Mouse (Mus musculus): ENCODE results near the gene Ccnt2.

Ccnt2 gene

DNA sequence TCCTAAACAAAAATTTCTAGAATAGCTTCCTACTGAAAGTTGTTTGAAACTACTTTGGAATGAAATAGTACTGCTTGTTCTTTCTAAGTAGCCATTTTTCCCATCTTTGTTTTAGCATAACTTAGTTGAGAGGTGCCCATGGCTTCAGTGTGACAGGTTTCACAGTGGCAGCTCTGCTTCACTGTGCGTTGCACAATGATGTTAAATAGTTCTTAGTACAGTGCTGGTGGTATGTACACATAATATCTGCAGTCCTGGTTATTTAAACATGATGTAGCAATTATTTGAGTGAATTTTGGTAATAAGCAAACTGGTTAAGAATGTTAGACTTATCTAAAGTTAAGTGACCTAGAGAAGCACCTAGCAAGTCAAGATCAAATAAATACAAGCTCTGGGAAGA lies 19.5 kb downstream of the Ccnt2 start:
- DNase-seq (ENCODE audit: low spot score in 2 of 2), result no peak

- no peak for DNase-seq (ENCODE audit: low spot score in 2 of 2)
These were observed 21.3 kb downstream of the Ccnt2 start for GRCm38 (mm10) chr1:127795087-127795769.

DNA sequence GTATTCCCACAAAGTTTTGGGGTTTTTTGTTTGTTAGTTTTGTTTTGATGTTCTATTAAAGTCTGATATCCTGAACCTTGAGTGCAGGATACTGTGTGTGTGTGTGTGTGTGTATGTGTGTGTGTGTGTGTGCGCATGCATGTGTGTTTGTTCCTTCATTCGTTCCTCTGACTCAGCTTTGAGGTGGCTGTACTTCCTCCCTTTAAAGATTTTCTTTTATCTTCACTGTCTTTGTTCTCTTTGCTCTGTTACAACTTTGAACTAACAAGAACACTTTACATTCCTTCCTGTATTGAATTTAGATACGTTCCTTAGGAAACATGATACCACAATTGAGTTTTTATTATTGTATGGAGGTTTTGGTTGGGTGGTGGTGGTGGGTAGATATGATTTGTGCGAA lies 22.4 kb downstream of the Ccnt2 start:
- DNase-seq (ENCODE audit: low spot score in 2 of 2), result peak in 1 of 2 experiments; percentile 9

DNA sequence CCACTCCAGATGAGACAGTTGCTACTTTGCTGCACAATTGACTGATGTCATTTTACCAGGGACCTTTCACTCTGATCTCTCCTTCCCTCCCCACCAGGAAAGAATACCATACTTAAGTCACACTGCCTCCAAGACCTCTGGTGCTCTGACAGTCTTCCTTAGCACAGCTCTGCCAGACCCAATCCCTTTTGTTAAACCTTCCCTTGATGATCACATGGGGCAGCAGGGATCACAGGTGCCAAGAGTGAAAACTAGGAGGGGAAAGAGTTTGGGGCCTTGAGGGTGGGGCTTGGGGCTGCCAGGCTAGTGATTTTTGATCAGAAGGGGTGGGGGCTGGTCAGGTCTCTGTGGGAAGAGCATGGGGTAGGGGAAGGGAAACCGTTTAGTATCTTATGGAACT lies 22.8 kb downstream of the Ccnt2 start:
- no peak for DNase-seq (ENCODE audit: low spot score in 2 of 2)

DNA sequence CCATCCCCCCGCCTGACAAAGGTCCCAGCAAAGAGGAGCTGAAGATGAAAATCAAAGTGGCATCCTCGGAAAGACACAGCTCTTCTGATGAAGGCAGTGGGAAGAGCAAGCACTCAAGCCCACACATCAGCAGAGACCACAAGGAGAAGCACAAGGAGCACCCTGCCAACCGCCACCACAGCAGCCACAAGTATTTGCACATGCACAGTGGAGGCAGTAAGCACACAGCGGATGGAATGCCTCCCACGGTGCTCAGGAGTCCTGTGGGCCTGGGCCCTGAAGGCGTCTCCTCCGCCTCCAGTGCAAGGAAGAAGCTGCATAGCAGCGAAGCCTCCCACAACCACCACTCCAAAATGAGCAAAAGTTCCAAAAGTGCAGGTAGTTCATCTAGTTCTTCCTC lies 29.0 kb downstream of the Ccnt2 start:
- no peak for DNase-seq (ENCODE audit: low spot score in 2 of 2)

DNA sequence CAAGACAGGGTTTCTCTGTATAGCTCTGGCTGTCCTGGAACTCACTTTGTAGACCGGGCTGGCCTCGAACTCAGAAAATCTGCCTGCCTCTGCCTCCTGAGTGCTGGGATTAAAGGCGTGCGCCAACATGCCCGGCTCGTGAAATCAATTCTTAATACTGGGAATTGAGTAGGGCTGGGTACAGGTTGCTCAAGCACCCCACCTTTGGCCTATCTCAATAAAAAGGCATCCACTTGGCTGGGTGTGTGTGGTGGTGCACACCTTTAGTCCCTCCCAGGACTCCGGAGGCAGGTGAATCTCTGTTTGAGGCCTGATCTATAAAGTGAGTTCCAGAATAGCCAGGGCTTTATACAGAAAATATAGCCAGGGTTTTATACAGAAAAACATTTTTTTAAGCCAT lies 34.7 kb downstream of the Ccnt2 start:
- no peak for DNase-seq (ENCODE audit: low spot score in 2 of 2)

GRCm38 (mm10) chr1:127812929-127813328 lies 39.0 kb downstream of the Ccnt2 start:
- DNase-seq (ENCODE audit: low spot score in 2 of 2), result no peak

DNA sequence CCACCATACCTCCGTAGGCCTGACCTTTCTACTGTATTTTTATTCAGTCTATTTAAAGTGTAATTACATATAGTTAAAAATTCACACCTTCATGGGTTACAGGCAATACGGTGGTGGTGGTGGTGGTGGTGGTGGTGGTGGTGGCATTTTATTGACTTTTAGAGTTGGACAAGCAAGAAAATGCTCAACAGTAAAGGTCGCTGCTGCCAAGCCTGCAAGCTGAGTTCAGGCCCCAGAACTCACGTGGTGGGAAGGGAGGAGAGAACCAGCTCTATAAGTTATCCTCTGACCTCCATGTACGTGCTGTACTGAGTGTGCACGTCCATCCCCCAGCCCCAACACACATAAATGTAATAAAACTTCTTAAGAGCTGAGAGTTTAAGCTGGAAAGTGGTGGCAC lies 42.4 kb downstream of the Ccnt2 start:
- DNase-seq (ENCODE audit: low spot score in 2 of 2), result no peak

GRCm38 (mm10) chr1:127827325-127827724 lies 53.4 kb downstream of the Ccnt2 start:
- peak; percentile 11 to 43 for DNase-seq (ENCODE audit: low spot score in 2 of 2)

DNA sequence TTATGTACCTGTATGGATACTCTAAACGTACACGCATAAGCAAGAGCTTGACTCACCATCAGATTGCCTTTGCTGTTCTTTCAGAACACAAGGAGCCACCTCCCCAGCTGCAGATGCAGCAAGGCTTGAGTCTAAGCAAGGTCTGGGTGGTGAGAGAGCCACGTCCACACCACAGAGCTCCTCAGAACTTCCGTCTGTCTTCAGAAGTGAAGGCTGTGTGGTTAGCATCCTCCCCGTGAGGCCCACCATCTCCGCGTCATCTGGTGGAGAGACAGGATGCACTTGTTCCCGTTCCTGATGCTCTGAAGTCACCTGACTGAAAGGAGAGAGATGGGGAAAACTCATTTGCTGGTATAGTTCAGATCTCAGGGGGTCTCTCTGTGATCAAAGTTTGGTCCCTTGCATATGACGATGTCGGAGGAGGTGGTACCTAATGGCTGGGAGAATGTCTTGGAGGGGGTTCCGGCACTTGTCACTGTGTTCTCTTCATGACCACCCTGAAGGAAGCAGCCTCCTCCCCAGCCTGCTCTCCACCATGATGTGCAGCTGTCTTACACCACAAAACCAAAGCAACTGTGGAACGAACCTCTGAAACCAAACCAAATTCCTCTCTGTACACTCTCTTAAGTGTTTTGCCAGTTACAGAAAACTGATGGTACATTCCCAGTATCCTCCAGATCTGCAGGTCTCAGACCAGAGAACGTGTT lies 56.4 kb downstream of the Ccnt2 start:
- DNase-seq (ENCODE audit: low spot score in 2 of 2), result peak; percentile 17 to 39

DNA sequence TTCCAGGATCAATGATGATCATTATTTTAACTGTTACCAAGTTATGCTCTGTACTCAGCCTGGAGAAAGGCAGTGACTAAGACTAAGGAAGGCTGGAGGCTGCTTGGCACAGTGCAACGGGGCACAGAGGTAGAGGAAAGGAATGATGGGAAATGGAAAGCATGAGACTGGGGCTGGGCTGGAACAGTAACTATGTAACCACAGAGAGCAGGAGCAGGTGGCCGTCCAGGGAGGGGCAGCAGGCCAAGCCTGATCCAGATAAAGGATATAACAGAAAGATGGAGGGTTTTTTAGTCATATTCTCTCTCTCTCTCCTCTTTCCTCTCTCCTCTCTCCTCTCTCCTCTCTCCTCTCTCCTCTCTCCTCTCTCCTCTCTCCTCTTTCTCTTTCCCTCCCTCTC lies 59.8 kb downstream of the Ccnt2 start:
- DNase-seq (ENCODE audit: low spot score in 2 of 2), result no peak

DNA sequence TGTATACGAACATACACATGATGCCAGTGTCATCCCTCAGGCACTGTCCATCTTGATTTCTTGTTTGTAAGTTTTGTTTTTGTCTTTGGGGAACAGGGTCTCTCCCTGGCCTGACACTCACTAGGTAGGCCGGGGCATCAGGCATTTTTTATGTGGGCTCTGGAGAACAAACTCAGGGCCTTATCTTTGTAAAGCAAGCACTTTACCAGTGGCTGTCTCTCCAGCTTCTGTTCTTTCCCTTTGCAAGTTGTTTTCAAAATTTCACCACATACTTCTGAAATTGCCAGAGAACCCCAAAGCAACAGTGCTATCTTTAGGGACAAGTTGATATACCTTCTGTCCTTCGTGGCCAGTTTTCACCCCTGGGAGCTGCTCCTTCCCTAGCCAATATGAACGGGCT lies 60.2 kb downstream of the Ccnt2 start:
- DNase-seq (ENCODE audit: low spot score in 2 of 2), result no peak

- no peak for DNase-seq (ENCODE audit: low spot score in 2 of 2)
These were observed 62.7 kb downstream of the Ccnt2 start for GRCm38 (mm10) chr1:127836619-127837018.

DNA sequence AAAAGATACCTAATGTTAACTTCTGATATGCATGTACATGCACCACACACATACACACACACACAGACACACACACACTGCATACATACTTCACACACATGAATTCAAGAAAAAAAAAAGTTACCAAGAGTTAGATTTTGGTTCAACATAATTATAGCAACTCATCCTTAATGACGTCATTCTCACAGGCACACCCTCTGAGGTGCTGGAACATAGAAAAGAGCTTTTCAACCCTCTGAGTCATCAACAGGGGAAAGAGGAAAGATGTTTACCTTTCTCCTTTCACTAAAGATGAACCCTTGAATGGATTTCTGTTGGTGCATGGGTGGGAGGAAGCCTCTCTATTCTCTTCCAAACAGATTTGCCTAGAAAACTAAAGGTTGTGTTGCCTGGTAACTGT lies 64.6 kb downstream of the Ccnt2 start:
- no peak for DNase-seq (ENCODE audit: low spot score in 2 of 2)

DNA sequence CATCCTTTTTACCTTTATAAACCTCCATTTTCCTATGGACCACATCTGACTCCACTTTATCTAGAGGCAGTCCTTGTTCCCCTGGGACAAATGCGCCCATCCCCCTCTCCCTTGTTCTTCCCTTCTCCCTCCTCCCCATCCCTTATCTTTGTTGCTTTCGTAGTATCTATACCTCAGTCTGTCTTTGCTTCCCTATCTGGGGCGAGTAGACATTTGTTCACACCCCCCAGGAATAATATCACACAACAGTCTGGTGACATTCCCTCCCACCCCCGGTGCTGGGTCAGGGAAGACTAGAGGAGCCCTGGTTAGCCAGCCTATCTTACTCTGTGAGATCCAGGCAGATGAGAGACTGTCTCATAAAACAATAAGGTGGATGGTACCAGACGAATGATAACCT lies 71.5 kb downstream of the Ccnt2 start:
- no peak for DNase-seq (ENCODE audit: low spot score in 2 of 2)

DNA sequence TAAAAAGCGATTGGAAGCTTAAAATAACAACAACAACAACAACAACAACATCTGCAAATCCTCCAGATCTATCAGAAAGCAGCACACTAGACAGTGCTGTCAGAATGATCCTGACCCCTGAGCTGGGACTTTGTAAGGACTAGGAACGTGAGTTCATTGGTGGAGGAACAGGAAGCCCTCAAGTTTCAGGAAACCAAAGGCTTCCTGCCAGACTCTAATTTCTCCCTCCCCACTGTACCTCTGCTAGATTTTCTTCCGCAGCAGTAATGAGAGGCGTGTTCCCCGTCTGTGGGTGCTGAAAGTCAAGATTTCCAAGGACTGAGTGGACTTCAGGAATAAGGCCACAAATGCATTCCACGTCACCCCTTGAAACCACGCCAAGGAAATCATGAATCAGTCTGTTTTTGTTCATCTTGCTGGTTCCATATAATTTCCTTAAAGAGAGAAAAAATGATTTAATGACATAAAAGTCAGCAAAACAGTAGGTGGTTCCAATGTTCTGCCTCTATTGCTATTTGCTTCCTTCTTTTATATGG lies 76.2 kb downstream of the Ccnt2 start:
- no peak for DNase-seq (ENCODE audit: low spot score in 2 of 2)

DNA sequence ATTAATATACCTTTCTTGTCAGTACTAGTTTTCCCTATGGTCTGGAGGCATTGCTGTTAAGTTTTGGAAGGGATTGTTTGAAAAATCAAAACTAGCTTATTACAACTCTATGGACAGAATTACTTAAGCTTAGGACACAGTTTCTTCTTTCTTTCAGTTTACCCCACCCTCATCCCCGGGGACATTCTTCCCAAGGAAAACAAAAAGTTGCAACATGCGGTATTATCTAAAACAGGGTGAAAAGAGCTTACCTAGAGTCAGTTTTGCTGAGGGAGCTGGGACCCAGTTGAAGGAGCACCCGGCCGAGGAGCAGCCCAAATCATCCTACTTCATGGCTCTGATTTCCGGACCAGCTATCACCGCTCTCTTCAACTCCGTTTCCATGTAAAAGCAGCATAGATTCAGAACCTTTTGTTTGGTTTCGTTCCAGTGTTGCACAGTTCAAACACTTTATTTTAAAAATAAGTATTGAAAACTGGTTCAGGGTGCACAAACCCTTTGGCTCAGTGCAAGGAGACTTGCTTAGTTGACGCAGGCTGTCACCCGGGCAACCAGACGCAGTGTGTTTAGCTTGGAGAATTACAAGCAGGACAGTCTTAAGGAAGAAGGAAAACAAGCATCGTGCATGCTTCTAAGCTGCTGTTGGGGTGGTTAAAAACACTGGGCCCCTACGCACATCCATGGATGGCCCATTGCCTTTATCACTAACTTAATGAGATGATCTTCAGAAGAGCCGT lies 80.7 kb downstream of the Ccnt2 start, which contains the start of gene Map3k19:
TSS of gene Map3k19 (minus strand) at position 546 of the 737 bp plus-strand sequence.
- DNase-seq (ENCODE audit: low spot score in 2 of 2), result no peak

All from natural killer cell, adult 2 months (primary cell).